Mouse (Mus musculus) brain, embryonic 18.5 days (tissue): ENCODE data around the gene 2410015M20Rik.
"Not testable (repeated sequence)": the region's sequence is repeated elsewhere in the genome, so short reads cannot be mapped to it uniquely, and the experiment has no call there.

Experiments
- DNase-seq: peaks from one replicate; pipeline ENCODE4 v3.0.0-alpha.2; 2012; ENCODE audit warnings: low read depth, low spot score

The 2410015M20Rik gene

GRCm38 (mm10) chr17:56613893-56614292, 4.3 kb upstream of the 2410015M20Rik start:
- not testable (repeated sequence) for DNase-seq

- peak; percentile 83 for DNase-seq
Observed at GRCm38 (mm10) chr17:56613236-56613844, 3.8 kb upstream of the 2410015M20Rik start, which contains the start of gene Rpl36. Gene Rpl36 (plus strand): TSS chr17:56613416.

GRCm38 (mm10) chr17:56612565-56612939, 3.0 kb upstream of the 2410015M20Rik start:
- not testable (repeated sequence) for DNase-seq

GRCm38 (mm10) chr17:56611861-56612564, 2.4 kb upstream of the 2410015M20Rik start:
- DNase-seq, result no peak

GRCm38 (mm10) chr17:56611323-56611722, 1.8 kb upstream of the 2410015M20Rik start:
- DNase-seq, result no peak

GRCm38 (mm10) chr17:56608699-56609098, 872 bp downstream of the 2410015M20Rik start:
- no peak for DNase-seq

GRCm38 (mm10) chr17:56607521-56608062, 2.0 kb downstream of the 2410015M20Rik start:
- no peak for DNase-seq

- DNase-seq, result no peak
Observed at GRCm38 (mm10) chr17:56605431-56605830, 4.1 kb downstream of the 2410015M20Rik start.

GRCm38 (mm10) chr17:56604422-56604821, 5.1 kb downstream of the 2410015M20Rik start:
- DNase-seq, result no peak

GRCm38 (mm10) chr17:56604070-56604380, 5.5 kb downstream of the 2410015M20Rik start:
- no peak for DNase-seq

GRCm38 (mm10) chr17:56603186-56604069, 6.1 kb downstream of the 2410015M20Rik start:
- DNase-seq, result no peak

- DNase-seq, result no peak
Observed at GRCm38 (mm10) chr17:56593527-56594271, 15.9 kb downstream of the 2410015M20Rik start.

GRCm38 (mm10) chr17:56592553-56592952, 17.0 kb downstream of the 2410015M20Rik start:
- no peak for DNase-seq

GRCm38 (mm10) chr17:56588921-56589320, 20.6 kb downstream of the 2410015M20Rik start:
- DNase-seq, result no peak

- no peak for DNase-seq
Observed at GRCm38 (mm10) chr17:56587773-56588172, 21.8 kb downstream of the 2410015M20Rik start.

GRCm38 (mm10) chr17:56585171-56585821, 24.3 kb downstream of the 2410015M20Rik start:
- DNase-seq, result no peak

- peak; percentile 98 for DNase-seq
Observed at GRCm38 (mm10) chr17:56584257-56585130, 25.1 kb downstream of the 2410015M20Rik start, which contains the start of the genes Safb2 and Safb. Gene Safb2 (minus strand): TSS chr17:56584585. Gene Safb (plus strand): TSS chr17:56584825.

- DNase-seq, result no peak
Observed at GRCm38 (mm10) chr17:56583611-56584256, 25.8 kb downstream of the 2410015M20Rik start.

- no peak for DNase-seq
Observed at GRCm38 (mm10) chr17:56583071-56583470, 26.5 kb downstream of the 2410015M20Rik start.
